Mouse (Mus musculus) forelimb bud, embryonic 11.5 days (tissue): ENCODE results near the gene Rheb.
"Not testable (repeated sequence)": the region's sequence is repeated elsewhere in the genome, so short reads cannot be mapped to it uniquely, and the experiment has no call there.

Source experiments
- DNase-seq: peaks from one replicate; pipeline ENCODE4 v3.0.0-alpha.2; 2012; ENCODE audit warnings: low read depth, low spot score

The Rheb gene

GRCm38 (mm10) chr5:24841662-24842273, 656 bp downstream of the Rheb start:
- peak; percentile 17 for DNase-seq

GRCm38 (mm10) chr5:24840975-24841431, 1.4 kb downstream of the Rheb start:
- no peak for DNase-seq

GRCm38 (mm10) chr5:24834491-24834890, 7.9 kb downstream of the Rheb start:
- DNase-seq = no peak

- DNase-seq = no peak
These were observed 10.5 kb downstream of the Rheb start for GRCm38 (mm10) chr5:24831912-24832311.

GRCm38 (mm10) chr5:24828446-24828845, 14.0 kb downstream of the Rheb start:
- no peak for DNase-seq

GRCm38 (mm10) chr5:24827173-24827572, 15.3 kb downstream of the Rheb start:
- no peak for DNase-seq

GRCm38 (mm10) chr5:24826056-24826770, 16.2 kb downstream of the Rheb start:
- DNase-seq = no peak

- DNase-seq = no peak
These were observed 16.9 kb downstream of the Rheb start for GRCm38 (mm10) chr5:24825365-24826055.

GRCm38 (mm10) chr5:24823864-24824405, 18.5 kb downstream of the Rheb start:
- no peak for DNase-seq

- DNase-seq = no peak
These were observed 19.6 kb downstream of the Rheb start for GRCm38 (mm10) chr5:24822781-24823180.

GRCm38 (mm10) chr5:24822231-24822630, 20.2 kb downstream of the Rheb start:
- not testable (repeated sequence) for DNase-seq

- DNase-seq = no peak
These were observed 21.0 kb downstream of the Rheb start for GRCm38 (mm10) chr5:24821403-24821841.

- DNase-seq = no peak
These were observed 21.8 kb downstream of the Rheb start for GRCm38 (mm10) chr5:24820627-24821026.

GRCm38 (mm10) chr5:24817191-24817590, 25.2 kb downstream of the Rheb start:
- DNase-seq = no peak

GRCm38 (mm10) chr5:24813946-24814345, 28.5 kb downstream of the Rheb start:
- no peak for DNase-seq

GRCm38 (mm10) chr5:24813005-24813404, 29.4 kb downstream of the Rheb start:
- no peak for DNase-seq

GRCm38 (mm10) chr5:24805222-24805621, 37.2 kb downstream of the Rheb start:
- no peak for DNase-seq

- DNase-seq = no peak
These were observed 37.8 kb downstream of the Rheb start for GRCm38 (mm10) chr5:24804661-24805060.

- DNase-seq = no peak
These were observed 40.4 kb downstream of the Rheb start for GRCm38 (mm10) chr5:24801841-24802624.

GRCm38 (mm10) chr5:24800416-24800815, 42.0 kb downstream of the Rheb start:
- no peak for DNase-seq

- no peak for DNase-seq
These were observed 43.8 kb downstream of the Rheb start for GRCm38 (mm10) chr5:24798639-24799038.
